Mouse (Mus musculus): ENCODE measurements around the gene AA467197. TPM values are rescaled to one million over a fixed set of nuclear protein-coding genes. Genes with fewer than 3 reads are reported as not detected.
A peak's percentile ranks its signal among the peaks of the same experiment; 100 is the strongest.

AA467197 gene
- under 1 TPM in 1 of 2 experiments, not detected in 1; 0.59 TPM for total RNA-seq (2021)
- long read RNA-seq, partial matches to known transcripts: 0 of 1 reads
- long read RNA-seq, other reads (novel, unspliced or antisense): 1 of 1 reads

GRCm38 (mm10) chr2:122636686-122637085, at the start of gene AA467197:
AA467197 (plus strand) TSS chr2:122636986.
- DNase-seq (ENCODE audit: low spot score in 2 of 2): no peak

GRCm38 (mm10) chr2:122587861-122588519, 48.8 kb upstream of the AA467197 start:
- DNase-seq (ENCODE audit: low spot score in 2 of 2): peak in 1 of 2 experiments; percentile 33

- no peak for DNase-seq (ENCODE audit: low spot score in 2 of 2)
These were observed 46.4 kb upstream of the AA467197 start for GRCm38 (mm10) chr2:122590351-122590750.

- DNase-seq (ENCODE audit: low spot score in 2 of 2): no peak
These were observed 45.6 kb upstream of the AA467197 start for GRCm38 (mm10) chr2:122591213-122591612.

GRCm38 (mm10) chr2:122595461-122595860, 41.3 kb upstream of the AA467197 start:
- no peak for DNase-seq (ENCODE audit: low spot score in 2 of 2)

- no peak for DNase-seq (ENCODE audit: low spot score in 2 of 2)
These were observed 37.0 kb upstream of the AA467197 start for GRCm38 (mm10) chr2:122599736-122600135.

GRCm38 (mm10) chr2:122601354-122601753, 35.4 kb upstream of the AA467197 start:
- DNase-seq (ENCODE audit: low spot score in 2 of 2): no peak

GRCm38 (mm10) chr2:122605829-122606228, 31.0 kb upstream of the AA467197 start:
- peak in 1 of 2 experiments; percentile 59 for DNase-seq (ENCODE audit: low spot score in 2 of 2)

- no peak for DNase-seq (ENCODE audit: low spot score in 2 of 2)
These were observed 28.0 kb upstream of the AA467197 start for GRCm38 (mm10) chr2:122608820-122609219.

GRCm38 (mm10) chr2:122610746-122611653, 25.8 kb upstream of the AA467197 start, which contains the start of gene Gatm:
Gatm (minus strand) TSS chr2:122611303.
- peak; percentile 62 to 77 for DNase-seq (ENCODE audit: low spot score in 2 of 2)

GRCm38 (mm10) chr2:122611654-122611973, 25.2 kb upstream of the AA467197 start:
- DNase-seq (ENCODE audit: low spot score in 2 of 2): no peak

GRCm38 (mm10) chr2:122616237-122616636, 20.5 kb upstream of the AA467197 start:
- peak in 1 of 2 experiments; percentile 31 for DNase-seq (ENCODE audit: low spot score in 2 of 2)

- no peak for DNase-seq (ENCODE audit: low spot score in 2 of 2)
These were observed 19.0 kb upstream of the AA467197 start for GRCm38 (mm10) chr2:122617792-122618191.

- DNase-seq (ENCODE audit: low spot score in 2 of 2): no peak
These were observed 18.1 kb upstream of the AA467197 start for GRCm38 (mm10) chr2:122618719-122619118.

GRCm38 (mm10) chr2:122621337-122622110, 15.3 kb upstream of the AA467197 start:
- no peak for DNase-seq (ENCODE audit: low spot score in 2 of 2)

- no peak for DNase-seq (ENCODE audit: low spot score in 2 of 2)
These were observed 10.9 kb upstream of the AA467197 start for GRCm38 (mm10) chr2:122625930-122626329.

GRCm38 (mm10) chr2:122628976-122629375, 7.8 kb upstream of the AA467197 start:
- DNase-seq (ENCODE audit: low spot score in 2 of 2): peak; percentile 67 to 95

GRCm38 (mm10) chr2:122629871-122630270, 6.9 kb upstream of the AA467197 start:
- DNase-seq (ENCODE audit: low spot score in 2 of 2): no peak

GRCm38 (mm10) chr2:122630465-122631225, 6.1 kb upstream of the AA467197 start:
- DNase-seq (ENCODE audit: low spot score in 2 of 2): peak; percentile 85 to 93

GRCm38 (mm10) chr2:122631226-122631801, 5.5 kb upstream of the AA467197 start:
- DNase-seq (ENCODE audit: low spot score in 2 of 2): no peak

Measured in layer of hippocampus, adult 18-20 months (tissue).